Mouse (Mus musculus) left cerebral cortex, postnatal 10 days (tissue): ENCODE measurements around the gene Dusp22. TPM values are rescaled to one million over a fixed set of nuclear protein-coding genes. Genes with fewer than 3 reads are reported as not detected.

Experiments
- DNase-seq, 2 experiments: peaks; one replicate each; pipeline ENCODE4 v3.0.0; 2021 to 2022; ENCODE audit warnings: low spot score in 2 of 2, mixed read lengths in 1 of 2; ENCODE audit errors: extremely low spot score in 1 of 2
- intact Hi-C: fragments of 180-260 bp; cut with DNase I; formaldehyde crosslinking; loops from one replicate; pipeline ENCODE4 v1.15.1; 2025
- total RNA-seq, 2 experiments: library from RNA; stranded (reverse); gene quantifications; 2 replicates each; pipeline ENCODE4 v1.2.3; 2021

The Dusp22 gene
- total RNA-seq, result 10 to 100 TPM; 27.3 to 30.1 TPM

GRCm38 (mm10) chr13:30659613-30660505, at the start of gene Dusp22:
Gene Dusp22, plus strand, starts transcription at chr13:30659999.
- DNase-seq, result peak; percentile 65 to 95
- intact Hi-C loops, result no loop called here

- no peak for DNase-seq
- intact Hi-C loops, result no loop called here
Observed at GRCm38 (mm10) chr13:30612079-30612794, 47.6 kb upstream of the Dusp22 start.

GRCm38 (mm10) chr13:30619684-30620083, 40.1 kb upstream of the Dusp22 start:
- DNase-seq, result no peak
- intact Hi-C loops, result no loop called here

- DNase-seq, result peak in 1 of 2 experiments; percentile 45
Observed at GRCm38 (mm10) chr13:30628195-30629048, 31.4 kb upstream of the Dusp22 start.

GRCm38 (mm10) chr13:30629794-30630410, 29.9 kb upstream of the Dusp22 start:
- intact Hi-C loops, result no loop called here
- DNase-seq, result no peak

More at GRCm38 (mm10) chr13:30628195-30629048, 31.4 kb upstream of the Dusp22 start:
- intact Hi-C loops, result no loop called here

GRCm38 (mm10) chr13:30632998-30633397, 26.8 kb upstream of the Dusp22 start:
- DNase-seq, result no peak
- intact Hi-C loops, result no loop called here

GRCm38 (mm10) chr13:30636453-30636852, 23.3 kb upstream of the Dusp22 start:
- no peak for DNase-seq
- intact Hi-C loops, result no loop called here

GRCm38 (mm10) chr13:30638378-30639115, 21.3 kb upstream of the Dusp22 start:
- no peak for DNase-seq
- intact Hi-C loops, result no loop called here

- intact Hi-C loops, result no loop called here
- no peak for DNase-seq
Observed at GRCm38 (mm10) chr13:30642053-30642452, 17.7 kb upstream of the Dusp22 start.

GRCm38 (mm10) chr13:30648461-30648860, 11.3 kb upstream of the Dusp22 start:
- DNase-seq, result no peak
- intact Hi-C loops, result no loop called here

GRCm38 (mm10) chr13:30649197-30649596, 10.6 kb upstream of the Dusp22 start:
- no peak for DNase-seq
- intact Hi-C loops, result no loop called here

- no peak for DNase-seq
- intact Hi-C loops, result no loop called here
Observed at GRCm38 (mm10) chr13:30650684-30651083, 9.1 kb upstream of the Dusp22 start.

- intact Hi-C loops, result no loop called here
- DNase-seq, result no peak
Observed at GRCm38 (mm10) chr13:30653051-30653450, 6.7 kb upstream of the Dusp22 start.

- DNase-seq, result no peak
- intact Hi-C loops, result no loop called here
Observed at GRCm38 (mm10) chr13:30654463-30654862, 5.3 kb upstream of the Dusp22 start.

- intact Hi-C loops, result no loop called here
- no peak for DNase-seq
Observed at GRCm38 (mm10) chr13:30656909-30657308, 2.9 kb upstream of the Dusp22 start.

GRCm38 (mm10) chr13:30657779-30658178, 2.0 kb upstream of the Dusp22 start:
- no peak for DNase-seq
- intact Hi-C loops, result no loop called here

GRCm38 (mm10) chr13:30658201-30658996, 1.4 kb upstream of the Dusp22 start:
- intact Hi-C loops, result no loop called here
- no peak for DNase-seq
